Mouse (Mus musculus) forebrain, embryonic 16.5 days (tissue): ENCODE data around the gene AA467197. TPM values are rescaled to one million over a fixed set of nuclear protein-coding genes. Genes with fewer than 3 reads are reported as not detected.

Experiments
- ATAC-seq: fragments of 200-750 bp; cut with Nextera tagmentation; 2 replicates; pipeline ENCODE4 v1.8.0; 2017; ENCODE audit warnings: mild to moderate bottlenecking, moderate library complexity
- H3K27ac ChIP-seq: fragments of 300-500 bp; sonication (generic); 2 replicates; pipeline ENCODE4 v1.5.1; 2014; ENCODE audit warnings: low read length, control low read depth
- H3K27me3 ChIP-seq: fragments of 300-500 bp; sonication (generic); replicated peaks from 2 replicates; pipeline ENCODE4 v1.6.1; 2014; ENCODE audit warnings: low read length; ENCODE audit not compliant: control insufficient read depth, insufficient read depth
- H3K36me3 ChIP-seq: fragments of 300-500 bp; sonication (generic); 2 replicates; pipeline ENCODE4 v1.6.1; 2014; ENCODE audit not compliant: control insufficient read depth, insufficient read depth
- H3K4me1 ChIP-seq: fragments of 300-500 bp; sonication (generic); replicated peaks from 2 replicates; pipeline ENCODE4 v1.6.1; 2014; ENCODE audit warnings: low read length; ENCODE audit not compliant: control insufficient read depth, insufficient read depth
- H3K4me2 ChIP-seq: fragments of 300-500 bp; sonication (generic); 2 replicates; pipeline ENCODE4 v1.6.1; 2014; ENCODE audit warnings: mild to moderate bottlenecking, low read length, control low read depth
- H3K4me3 ChIP-seq: fragments of 300-500 bp; sonication (generic); replicated peaks from 2 replicates; pipeline ENCODE4 v1.5.1; 2014; ENCODE audit warnings: mild to moderate bottlenecking, low read length, control low read depth
- H3K9ac ChIP-seq: fragments of 300-500 bp; sonication (generic); replicated peaks from 2 replicates; pipeline ENCODE4 v1.6.1; 2014; ENCODE audit warnings: low read depth, low read length, control low read depth
- H3K9me3 ChIP-seq: fragments of 300-500 bp; sonication (generic); 2 replicates; pipeline ENCODE4 v1.6.1; 2016; ENCODE audit warnings: low read length; ENCODE audit not compliant: control insufficient read depth
- WGBS: fragments of 180-500 bp; shearing (Covaris S2); extraction: QIAGEN DNeasy Blood & Tissue Kit; methylation state at CpG from one replicate; pipeline ENCODE4 v1.1.7; 2014; 5-methylcytosine and 5-hydroxymethylcytosine counted together
- polyA plus RNA-seq: library from polyadenylated mRNA; unstranded; fragments of >200 nt; fragmentation: Nextera tagmentation; extraction: Ambion mirVana; gene quantifications from 2 replicates; pipeline ENCODE4 v1.2.1, GENCODE M21; 2015

The AA467197 gene
- polyA plus RNA-seq, 1 experiment from 2014 or later: not detected

GRCm38 (mm10) chr2:122657707-122658524 is 21.1 kb downstream of the AA467197 start:
- no peak overlapping the region for H3K27ac ChIP-seq
- no peaks in the 10 kb centered on the region for H3K27me3 ChIP-seq
- 90% methylated on average over 11 of the region's 11 CpGs for WGBS
- H3K36me3 ChIP-seq: no peaks in the 10 kb centered on the region
- H3K4me2 ChIP-seq: no peak overlapping the region
- H3K9ac ChIP-seq: no peak overlapping the region
- no peaks in the 10 kb centered on the region for H3K9me3 ChIP-seq
- no peaks in the 10 kb centered on the region for H3K4me1 ChIP-seq
- no peak overlapping the region for H3K4me3 ChIP-seq
- no peak for ATAC-seq

- no peak overlapping the region for H3K9ac ChIP-seq
- 89% methylated on average over 7 of the region's 7 CpGs for WGBS
- no peak for ATAC-seq
Measured at GRCm38 (mm10) chr2:122659825-122660224, 23.0 kb downstream of the AA467197 start.

GRCm38 (mm10) chr2:122665253-122665972 is 28.6 kb downstream of the AA467197 start:
- no peak for ATAC-seq
- no peaks in the 10 kb centered on the region for H3K9me3 ChIP-seq
- H3K4me3 ChIP-seq: no peak overlapping the region
- no peak overlapping the region for H3K4me2 ChIP-seq
- H3K9ac ChIP-seq: no peak overlapping the region
- 63% methylated on average over 6 of the region's 6 CpGs for WGBS
- H3K4me1 ChIP-seq: no peaks in the 10 kb centered on the region
- H3K27me3 ChIP-seq: no peaks in the 10 kb centered on the region
- H3K36me3 ChIP-seq: no peaks in the 10 kb centered on the region
- H3K27ac ChIP-seq: no peak overlapping the region

More at GRCm38 (mm10) chr2:122659825-122660224, 23.0 kb downstream of the AA467197 start:
- H3K36me3 ChIP-seq: no peaks in the 10 kb centered on the region
- H3K27ac ChIP-seq: no peak overlapping the region
- no peaks in the 10 kb centered on the region for H3K9me3 ChIP-seq
- no peaks in the 10 kb centered on the region for H3K27me3 ChIP-seq
- H3K4me2 ChIP-seq: no peak overlapping the region
- H3K4me1 ChIP-seq: no peaks in the 10 kb centered on the region
- H3K4me3 ChIP-seq: no peak overlapping the region

DNA sequence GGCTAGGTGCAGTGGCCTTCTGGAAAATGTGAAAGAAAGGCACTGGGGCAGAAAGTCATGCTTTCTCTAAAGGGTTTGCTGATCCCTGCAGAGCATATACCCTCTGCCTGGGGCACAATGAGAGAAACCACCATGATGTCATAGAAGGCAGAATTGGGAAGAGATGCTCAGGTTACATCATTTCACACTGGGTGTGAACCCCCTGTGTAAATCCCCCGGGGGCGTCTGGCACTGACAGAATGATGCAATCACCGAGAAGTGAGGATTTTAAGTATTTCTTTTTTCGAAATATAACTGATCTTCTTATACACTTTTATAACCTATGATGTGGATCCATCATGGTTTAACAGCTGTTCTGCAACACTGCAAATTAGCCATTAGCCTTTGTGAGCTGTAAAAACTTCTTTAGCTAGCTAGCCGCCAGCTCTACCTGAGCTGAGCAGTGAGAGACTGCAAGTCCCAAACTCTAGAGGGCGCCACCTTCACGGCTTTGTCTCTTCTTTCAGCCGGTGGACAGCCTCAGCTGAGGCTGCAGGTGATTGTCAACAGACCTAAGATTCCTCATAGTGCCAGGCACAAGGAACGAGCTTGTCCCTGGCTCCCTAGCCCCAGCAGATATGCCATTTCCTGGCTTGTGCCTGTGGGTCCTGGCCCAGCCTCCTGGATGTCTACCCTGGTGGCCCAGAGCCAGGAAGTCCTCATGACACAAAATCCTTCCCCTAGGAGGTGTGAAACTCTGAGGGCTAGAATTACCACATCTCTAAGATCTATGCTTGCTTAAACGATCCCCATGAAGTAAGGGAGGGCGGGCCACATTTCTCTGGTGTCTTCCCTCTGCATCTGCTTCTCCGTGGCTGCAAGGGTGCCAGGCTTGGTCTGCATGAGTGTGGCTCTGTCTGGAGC is 29.4 kb downstream of the AA467197 start:
- 46% methylated on average over 12 of the region's 12 CpGs for WGBS
- no peaks in the 10 kb centered on the region for H3K36me3 ChIP-seq
- H3K4me2 ChIP-seq: no peak overlapping the region
- H3K9me3 ChIP-seq: no peaks in the 10 kb centered on the region
- no peak overlapping the region for H3K4me3 ChIP-seq
- no peak overlapping the region for H3K27ac ChIP-seq
- no peak overlapping the region for H3K9ac ChIP-seq
- no peak for ATAC-seq
- H3K4me1 ChIP-seq: no peaks in the 10 kb centered on the region
- H3K27me3 ChIP-seq: no peaks in the 10 kb centered on the region

DNA sequence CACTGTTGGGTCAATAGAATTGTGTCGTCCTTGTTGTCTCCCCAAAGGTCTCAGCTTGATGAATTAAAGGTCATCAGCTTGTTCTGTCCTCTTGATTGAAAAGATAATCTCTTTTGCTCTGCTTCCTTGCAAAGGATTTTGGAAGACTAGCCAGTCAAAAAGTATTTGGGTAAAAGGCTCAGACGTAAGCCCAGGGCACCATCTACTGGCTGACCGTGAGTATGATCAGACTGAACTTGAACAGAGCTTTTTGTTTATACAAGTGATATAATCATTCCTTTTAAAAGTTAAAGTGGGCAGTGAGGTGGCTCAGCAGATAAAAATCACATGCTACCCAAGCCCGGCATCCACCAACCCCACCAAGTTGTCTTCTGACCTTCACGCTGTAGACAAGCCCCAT is 31.1 kb downstream of the AA467197 start:
- Histone ChIP-seq H3K27ac (no peak overlapping the region), H3K9me3 (no peaks in the 10 kb centered on the region), H3K36me3 (no peaks in the 10 kb centered on the region), H3K9ac (no peak overlapping the region), H3K4me2 (no peak overlapping the region), H3K4me3 (no peak overlapping the region), H3K4me1 (no peaks in the 10 kb centered on the region), H3K27me3 (no peaks in the 10 kb centered on the region)
- ATAC-seq: no peak
- 56% methylated on average over 5 of the region's 5 CpGs for WGBS

- Histone ChIP-seq H3K4me1 (no peaks in the 10 kb centered on the region), H3K9me3 (no peaks in the 10 kb centered on the region), H3K36me3 (no peaks in the 10 kb centered on the region), H3K4me2 (no peak overlapping the region), H3K4me3 (no peak overlapping the region), H3K27me3 (no peaks in the 10 kb centered on the region), H3K27ac (no peak overlapping the region), H3K9ac (no peak overlapping the region)
- WGBS: 79% methylated on average over 5 of the region's 5 CpGs
- ATAC-seq: no peak
Measured at GRCm38 (mm10) chr2:122671714-122672113, 34.9 kb downstream of the AA467197 start.

- Histone ChIP-seq H3K9ac (no peak overlapping the region), H3K4me2 (no peak overlapping the region), H3K27ac (no peak overlapping the region), H3K27me3 (no peaks in the 10 kb centered on the region), H3K4me3 (no peak overlapping the region), H3K9me3 (no peaks in the 10 kb centered on the region), H3K36me3 (no peaks in the 10 kb centered on the region), H3K4me1 (no peaks in the 10 kb centered on the region)
- no peak for ATAC-seq
- WGBS: 69% methylated on average over 5 of the region's 5 CpGs
Measured at GRCm38 (mm10) chr2:122672841-122673240, 36.1 kb downstream of the AA467197 start.

- no peak overlapping the region for H3K4me3 ChIP-seq
- no peak overlapping the region for H3K27ac ChIP-seq
- no peaks in the 10 kb centered on the region for H3K4me1 ChIP-seq
- H3K9ac ChIP-seq: no peak overlapping the region
- H3K27me3 ChIP-seq: no peaks in the 10 kb centered on the region
- no peak overlapping the region for H3K4me2 ChIP-seq
- H3K9me3 ChIP-seq: no peaks in the 10 kb centered on the region
- ATAC-seq: no peak
- WGBS: 92% methylated on average over 2 of the region's 2 CpGs
- no peaks in the 10 kb centered on the region for H3K36me3 ChIP-seq
Measured at GRCm38 (mm10) chr2:122675126-122675525, 38.3 kb downstream of the AA467197 start.
